Mouse (Mus musculus): Measurements from ENCODE around the gene Plppr1.

- TF ChIP-seq NRF1 (IDR thresholded peaks at IDR 0.05; ENCODE audit: insufficient read depth, low read depth, low read length, poor library complexity, severe bottlenecking) (no peak), EP300 (IDR thresholded peaks at IDR 0.05; ENCODE audit: low read depth in 1 of 2, low read length in 2 of 2) (no peak), CTCF (IDR thresholded peaks at IDR 0.05 in 2 of 3, conservative IDR thresholded peaks at IDR 0.05 in 1 of 3; ENCODE audit: control insufficient read depth in 1 of 3, insufficient read depth in 1 of 3, low read depth in 2 of 3, low read length in 3 of 3, poor library complexity in 1 of 3, severe bottlenecking in 1 of 3) (no peak), MAFK (IDR thresholded peaks at IDR 0.05; ENCODE audit: borderline replicate concordance, low read depth, low read length) (no peak), POLR2A (IDR thresholded peaks at IDR 0.05; ENCODE audit: control insufficient read depth in 1 of 2, insufficient read depth in 1 of 2, low read depth in 1 of 2, low read length in 2 of 2, poor library complexity in 1 of 2) (no peak)
These were observed 193.1 kb downstream of the Plppr1 start for GRCm38 (mm10) chr4:49252169-49252568.

Data from MEL (cell line).